Mouse (Mus musculus) left cerebral cortex, adult 11 months (tissue): ENCODE data around the gene Spint1.

Experiments
- DNase-seq: peaks from one replicate; pipeline ENCODE4 v3.0.0; 2022; ENCODE audit warnings: low spot score

The Spint1 gene

DNA sequence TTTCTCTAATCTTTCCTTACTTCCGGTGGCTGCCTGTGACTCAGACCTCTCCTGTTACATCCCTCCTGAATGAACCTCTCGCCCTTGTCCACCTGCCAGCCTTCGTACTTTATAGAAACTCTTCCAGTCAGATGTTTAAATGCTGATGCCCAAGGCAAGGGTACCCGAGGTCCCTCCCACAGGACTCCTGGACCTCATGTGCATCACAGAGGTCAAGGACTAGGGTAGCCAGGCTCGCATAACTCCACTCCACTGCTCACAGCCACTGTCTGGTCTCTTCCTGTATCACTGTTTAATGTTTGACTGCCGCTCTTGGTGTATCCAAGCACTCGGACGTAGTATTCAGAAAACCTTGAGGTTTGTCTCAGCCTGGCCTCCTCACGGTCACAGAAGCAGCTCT lies 5.4 kb downstream of the Spint1 start:
- no peak for DNase-seq

DNA sequence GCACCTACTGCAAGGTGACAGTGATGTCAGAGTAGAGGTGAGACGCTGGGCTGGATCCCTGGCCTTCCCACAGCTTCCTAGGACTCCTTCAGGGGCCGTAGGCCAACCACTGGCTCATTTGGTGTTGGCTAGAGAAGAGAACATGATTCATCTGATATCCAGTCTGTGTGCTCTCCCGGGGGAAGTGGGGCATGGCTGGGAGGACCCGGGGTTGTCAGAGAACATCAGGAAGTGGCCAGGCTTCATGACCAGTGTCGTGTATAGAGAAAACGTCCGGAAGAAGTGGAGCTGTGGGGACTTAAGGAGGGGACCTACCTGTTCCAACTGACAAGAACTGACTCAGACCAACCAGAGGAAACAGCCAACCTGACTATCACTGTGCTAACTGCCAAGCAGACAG lies 8.1 kb downstream of the Spint1 start:
- DNase-seq: no peak

DNA sequence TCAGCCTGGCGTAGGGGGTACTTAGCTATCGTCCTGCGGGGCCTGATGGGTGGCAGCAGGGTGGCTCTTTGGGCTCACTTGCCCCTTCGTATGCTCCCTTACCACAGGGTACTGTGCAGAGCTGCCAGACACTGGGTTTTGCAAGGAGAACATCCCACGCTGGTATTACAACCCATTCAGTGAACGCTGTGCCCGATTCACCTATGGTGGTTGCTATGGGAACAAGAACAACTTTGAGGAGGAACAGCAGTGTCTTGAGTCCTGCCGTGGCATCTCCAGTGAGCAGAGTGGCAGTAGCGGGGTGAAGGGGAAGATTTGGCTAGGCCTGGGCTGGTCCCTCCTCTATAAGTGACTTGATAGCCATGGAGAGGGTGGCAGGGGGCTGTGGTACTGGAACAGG lies 10.7 kb downstream of the Spint1 start:
- peak; percentile 34 for DNase-seq

DNA sequence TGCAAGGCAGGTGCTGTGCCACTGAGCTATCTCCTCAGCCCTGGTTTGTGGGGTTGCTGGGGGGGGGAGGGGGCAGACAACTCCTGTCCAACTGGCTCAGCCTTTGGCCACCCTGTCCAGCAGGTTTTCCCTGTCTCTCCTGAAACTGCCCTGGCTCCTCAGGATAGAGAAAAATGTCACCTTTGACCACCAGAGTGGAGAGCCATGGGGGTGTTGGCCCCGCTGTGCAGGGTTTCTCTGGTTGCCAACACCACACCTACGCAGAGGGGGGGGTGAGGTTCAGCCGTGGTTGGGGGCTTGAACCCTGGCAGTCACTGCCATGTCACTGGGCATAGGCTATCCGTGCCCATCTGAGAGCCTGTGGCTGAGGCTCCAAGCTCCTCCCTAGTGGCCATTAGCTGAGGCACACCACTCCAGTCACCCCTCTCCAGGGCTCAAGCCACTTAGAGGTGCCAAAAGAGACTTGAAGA lies 12.5 kb downstream of the Spint1 start:
- DNase-seq: no peak

DNA sequence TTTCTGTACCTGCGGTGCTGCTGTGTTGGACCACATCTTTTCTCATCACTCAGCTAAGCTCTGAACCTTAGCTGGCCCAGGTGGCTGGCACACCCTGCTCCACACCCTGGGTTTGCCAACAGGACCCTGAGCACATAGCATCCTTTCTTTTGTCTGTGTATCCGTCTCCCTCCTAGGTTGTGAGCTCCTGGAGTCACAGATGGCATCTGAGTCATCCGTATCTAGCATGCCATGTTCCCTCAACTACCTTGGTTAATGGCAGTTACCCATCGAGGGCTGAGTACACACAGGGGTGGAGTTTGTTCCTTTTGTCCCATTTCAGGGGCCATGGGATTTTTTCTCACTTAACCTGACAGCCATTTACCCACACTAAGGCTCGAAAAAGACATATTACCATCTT lies 13.2 kb downstream of the Spint1 start:
- no peak for DNase-seq

DNA sequence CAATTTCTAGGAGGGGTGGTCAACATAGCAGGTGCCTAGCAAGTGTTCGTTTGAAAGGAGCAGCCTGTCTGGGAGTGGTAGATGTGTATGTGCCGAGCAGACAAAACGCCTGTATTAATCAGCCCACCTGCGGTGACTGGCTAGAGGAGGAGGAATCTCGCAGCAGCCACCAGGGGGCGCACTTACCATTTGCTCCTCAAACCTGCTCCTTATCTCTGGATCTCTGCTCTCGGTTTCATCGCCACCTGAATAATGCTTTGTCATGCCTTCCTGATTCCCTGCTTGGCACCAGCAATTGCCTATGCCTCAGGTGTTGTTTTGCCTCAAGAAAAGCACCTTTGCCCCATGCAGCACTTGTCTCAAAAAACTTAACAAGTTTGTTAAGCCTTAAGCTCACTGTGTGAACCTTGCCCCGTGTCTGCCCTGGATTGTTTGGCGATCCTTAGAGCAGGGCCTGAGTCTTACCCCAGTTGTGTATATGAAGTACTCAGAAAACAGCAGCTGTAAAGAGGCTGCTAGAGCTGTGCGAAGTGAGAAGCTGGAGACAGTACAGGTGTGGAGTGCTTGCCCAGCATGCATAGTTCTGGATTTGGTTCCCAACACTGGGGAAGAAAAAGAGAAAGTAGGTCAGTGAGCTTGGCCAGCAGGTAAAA lies 13.8 kb downstream of the Spint1 start:
- peak; percentile 59 for DNase-seq

DNA sequence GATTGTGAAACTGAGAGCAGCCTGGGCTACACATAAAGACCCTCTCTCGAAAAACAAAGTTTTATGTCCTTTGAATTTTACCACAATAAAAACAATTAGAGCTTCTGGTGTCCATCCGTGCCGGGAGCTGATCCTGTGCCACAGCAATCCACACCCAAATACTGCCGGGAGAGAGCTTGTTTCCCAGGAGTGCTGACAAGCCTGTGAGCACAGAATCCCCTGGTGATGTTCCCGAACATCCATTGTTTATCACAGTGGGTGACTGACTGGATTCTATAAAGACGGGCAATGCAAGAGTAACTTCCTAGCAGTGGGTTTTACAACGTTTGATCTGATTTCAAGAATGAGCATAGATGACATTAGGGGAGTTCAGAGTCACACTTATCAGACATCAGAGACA lies 17.8 kb downstream of the Spint1 start:
- no peak for DNase-seq

DNA sequence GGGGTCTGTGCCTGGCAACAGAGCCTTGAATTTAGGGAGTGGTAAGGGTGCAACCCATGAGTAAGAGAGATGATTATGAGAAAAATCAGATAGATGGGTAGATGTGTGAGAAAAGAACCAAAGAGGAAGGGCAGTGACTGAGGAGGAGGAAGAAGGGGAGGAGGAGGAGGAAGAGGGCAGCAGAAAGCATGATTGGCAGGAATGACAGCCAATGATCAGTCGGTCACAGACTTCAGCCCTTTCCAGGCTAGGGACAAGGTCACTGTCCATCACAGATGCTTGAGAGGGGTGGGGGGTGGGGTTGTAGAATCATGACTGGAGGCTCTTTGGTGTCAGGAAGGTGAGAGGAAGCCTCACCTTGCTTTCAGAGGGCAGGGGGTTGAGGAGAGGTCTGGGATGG lies 23.4 kb downstream of the Spint1 start:
- no peak for DNase-seq

DNA sequence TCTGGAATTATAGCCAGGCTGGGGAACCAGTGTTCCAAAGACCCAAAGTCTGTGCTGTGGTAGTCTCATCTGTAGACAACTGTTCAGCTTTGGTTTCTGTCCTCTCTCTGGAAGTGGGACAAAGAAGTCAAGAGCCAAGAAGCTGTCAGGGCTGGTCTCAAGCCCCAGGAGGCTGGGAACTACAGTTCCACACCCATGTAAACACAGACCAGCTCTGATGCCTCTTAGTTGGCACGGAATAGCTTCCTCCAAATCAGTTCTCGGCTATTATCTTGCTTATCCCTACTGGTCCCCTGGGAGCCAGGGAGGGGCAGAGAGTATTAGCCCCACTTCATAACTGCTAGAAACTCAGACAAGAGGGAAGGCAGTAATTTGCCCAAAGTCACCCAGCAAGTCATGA lies 24.2 kb downstream of the Spint1 start:
- no peak for DNase-seq

DNA sequence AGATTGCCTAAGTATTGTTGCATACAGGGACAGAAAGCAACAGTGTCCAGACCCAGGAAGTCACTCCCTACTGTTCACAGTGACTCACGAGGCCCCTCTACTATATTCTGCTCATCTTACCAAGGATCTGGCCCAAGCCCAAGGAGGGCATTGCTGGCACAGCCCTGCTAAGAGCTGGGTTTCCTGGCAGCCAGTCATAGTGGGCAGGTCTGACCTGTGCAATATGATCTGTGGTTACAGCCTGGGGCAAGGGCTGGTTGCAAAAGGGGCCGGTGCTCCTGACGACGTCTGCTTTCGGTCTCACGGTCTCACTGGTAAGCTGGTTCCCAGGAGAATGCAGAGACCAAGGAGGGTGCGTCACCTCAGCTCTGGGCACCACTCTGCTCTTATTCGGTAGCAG lies 25.8 kb downstream of the Spint1 start:
- no peak for DNase-seq

DNA sequence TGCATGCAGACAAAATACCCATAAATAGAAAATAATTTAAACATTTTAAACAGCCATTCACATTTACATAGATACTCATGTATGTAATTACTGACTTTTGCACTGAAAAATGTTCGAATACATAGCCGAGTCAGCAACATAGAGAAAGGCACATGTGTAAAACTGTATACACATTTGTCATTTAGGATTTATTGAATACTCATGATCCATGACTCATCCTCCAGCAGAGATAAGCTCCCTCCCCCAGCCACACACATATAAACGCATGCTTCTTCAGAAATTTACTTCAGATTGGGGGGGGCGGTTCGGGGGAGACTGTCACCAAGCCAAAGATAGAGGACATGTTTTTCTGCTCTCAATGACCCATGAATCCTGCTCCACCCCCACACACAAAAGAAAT lies 26.7 kb downstream of the Spint1 start:
- DNase-seq: no peak

DNA sequence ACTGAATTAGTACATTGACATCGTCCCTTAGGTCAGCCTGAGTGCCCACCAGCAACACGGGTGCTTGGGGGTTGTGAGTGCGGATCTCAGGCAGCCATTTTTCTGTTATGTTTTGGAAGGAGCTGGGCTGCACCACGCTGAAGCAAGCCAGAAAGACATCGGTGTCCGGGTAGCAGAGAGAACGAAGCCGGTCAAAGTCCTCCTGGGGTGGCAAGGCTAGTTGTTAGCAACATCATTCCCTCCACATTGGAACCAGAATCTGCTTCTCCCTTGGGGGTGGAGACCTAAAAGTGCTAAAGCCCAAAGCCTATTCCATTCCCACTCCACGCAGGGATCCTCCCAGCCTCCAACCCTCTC lies 33.1 kb downstream of the Spint1 start:
- DNase-seq: no peak

DNA sequence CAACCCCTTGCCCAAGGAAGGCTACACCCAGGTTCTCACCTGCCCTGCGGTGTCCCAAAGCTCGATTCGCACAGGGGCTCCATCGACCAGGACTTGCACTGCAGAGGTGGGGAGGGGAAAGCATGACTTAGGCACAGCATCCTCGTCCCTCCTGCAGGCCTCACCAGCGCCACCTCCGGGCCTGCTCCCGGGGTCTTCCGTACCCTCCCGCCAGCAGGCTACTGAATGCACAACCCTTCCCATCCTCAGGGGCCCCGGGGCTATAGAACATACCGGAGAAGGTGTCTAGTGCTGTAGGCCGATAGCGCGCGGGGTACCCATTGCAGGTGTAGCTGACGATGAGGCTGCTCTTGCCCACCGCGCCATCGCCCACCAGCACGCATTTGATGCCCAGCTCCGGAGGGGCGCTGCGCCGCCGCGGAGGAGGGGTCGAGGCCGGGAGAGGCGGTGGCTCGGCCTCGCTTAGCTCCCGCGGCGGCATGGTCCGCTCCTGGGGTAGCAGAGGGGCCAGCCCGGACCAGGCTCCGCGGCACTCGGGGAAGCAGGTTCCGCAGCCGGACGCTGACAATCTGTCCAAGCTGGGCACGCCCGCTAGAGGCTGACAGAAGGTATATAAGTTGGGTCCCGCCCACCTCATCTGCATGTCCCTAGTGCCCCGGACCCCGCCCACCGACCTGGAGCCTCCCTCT lies 33.6 kb downstream of the Spint1 start, which contains the start of gene Rhov:
Gene Rhov, minus strand, starts transcription at position 630 of the 689 bp plus-strand sequence.
- DNase-seq: peak; percentile 47

DNA sequence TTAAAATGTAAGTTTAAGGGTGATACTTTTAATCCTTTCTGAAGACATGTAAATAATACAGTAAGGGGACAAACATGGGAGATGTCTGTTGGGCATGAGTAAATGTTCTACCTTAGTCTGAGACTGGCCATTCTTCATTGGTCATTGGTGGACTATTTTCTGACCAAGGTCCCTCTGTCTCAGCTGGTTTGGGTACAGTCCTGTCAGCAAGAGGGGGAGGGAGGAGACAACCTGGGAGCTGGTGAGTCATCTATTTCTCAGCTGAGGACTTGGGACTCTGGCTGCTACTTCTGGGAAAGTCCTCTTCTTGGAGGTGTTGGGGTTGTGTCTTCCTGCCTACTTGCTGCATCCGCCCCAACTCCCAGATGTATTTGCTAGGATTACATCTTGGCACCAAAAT lies 37.0 kb downstream of the Spint1 start:
- DNase-seq: no peak

DNA sequence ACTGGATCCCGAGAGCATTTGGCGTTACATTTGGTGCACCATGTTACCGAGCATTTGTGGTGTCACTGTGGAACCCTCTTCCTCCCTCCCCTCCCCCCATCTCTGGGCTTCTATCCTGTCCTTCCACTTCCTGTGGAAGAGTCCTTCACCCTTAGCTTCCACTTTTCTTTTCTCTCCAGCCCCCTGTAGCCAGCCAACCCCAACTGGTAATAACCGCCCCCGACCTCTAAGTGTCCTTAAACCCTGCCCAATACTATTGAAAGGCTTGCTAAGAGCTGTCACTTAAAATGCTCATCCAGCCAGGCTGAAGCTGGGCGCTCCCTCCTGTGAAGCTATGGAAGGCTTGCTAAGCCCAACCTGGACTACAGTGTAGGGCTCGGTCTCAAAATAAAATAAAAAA lies 39.8 kb downstream of the Spint1 start:
- no peak for DNase-seq

DNA sequence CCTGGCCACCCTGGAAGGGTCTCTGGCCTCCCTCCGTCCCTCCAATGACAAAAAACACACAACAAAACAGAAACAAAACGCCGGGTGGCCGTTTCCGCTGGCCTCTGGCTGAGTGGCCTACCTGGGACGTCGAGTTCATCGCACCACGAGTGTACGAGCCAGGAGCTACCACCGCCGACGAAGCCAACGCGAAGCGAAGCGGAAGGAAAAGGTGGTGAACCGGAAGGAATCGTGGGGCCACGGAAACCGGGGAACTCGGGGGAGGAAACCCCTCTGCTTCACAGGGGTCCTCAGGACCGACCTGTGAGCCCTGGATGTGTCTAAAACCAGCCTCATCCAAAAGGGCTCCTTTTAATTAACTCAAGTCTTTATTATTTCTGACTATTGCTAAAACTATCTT lies 40.6 kb downstream of the Spint1 start:
- no peak for DNase-seq

DNA sequence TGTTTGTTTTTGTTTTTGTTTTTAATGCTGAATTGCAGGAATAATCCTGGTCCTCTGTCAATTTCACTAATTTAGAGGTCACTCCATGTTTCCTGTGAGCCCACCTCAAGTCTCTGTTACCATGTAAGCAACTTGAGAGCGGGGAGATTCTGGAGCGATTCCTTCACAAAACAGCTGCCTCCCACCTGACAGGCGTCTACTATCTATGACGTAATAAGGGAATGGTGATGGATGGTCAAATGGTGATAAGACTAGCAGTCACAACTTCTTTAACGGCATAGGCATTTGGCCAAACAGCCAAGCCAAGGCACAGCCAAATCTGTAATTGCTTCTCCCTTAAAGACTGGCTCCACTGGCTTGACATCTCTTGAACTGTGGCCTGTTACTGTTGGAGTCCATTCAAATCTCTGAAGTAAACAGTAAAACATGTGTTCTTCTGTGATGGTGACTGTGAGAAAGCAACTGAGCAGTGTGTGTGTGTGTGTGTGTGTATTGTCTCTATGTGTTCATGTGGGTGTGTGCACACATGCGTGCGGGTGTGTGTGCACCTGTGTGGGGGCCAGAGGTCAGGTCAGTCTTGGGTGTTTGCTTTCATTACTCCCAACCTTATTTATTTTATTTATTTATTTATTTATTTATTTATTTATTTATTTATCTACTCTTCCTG lies 44.9 kb downstream of the Spint1 start:
- no peak for DNase-seq

DNA sequence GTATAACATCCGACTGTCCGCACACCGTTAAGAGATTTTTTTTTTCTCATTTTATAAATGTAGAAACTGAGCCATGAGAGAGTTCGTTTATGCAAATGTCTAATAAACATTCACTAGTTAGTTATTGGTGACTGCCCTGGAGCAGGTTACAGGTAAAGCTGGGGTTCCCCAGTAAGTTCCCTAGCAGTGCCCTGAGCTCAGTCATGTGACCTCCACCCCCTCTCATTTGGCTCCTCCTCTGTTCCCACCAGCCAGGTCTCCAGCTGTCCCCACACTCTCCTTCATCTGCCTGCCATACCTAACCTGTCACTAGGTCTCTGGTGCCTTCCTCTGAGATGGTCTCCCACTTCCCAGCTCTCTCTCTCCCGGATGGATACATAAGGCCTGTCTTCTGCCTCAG lies 50.2 kb downstream of the Spint1 start:
- DNase-seq: no peak

DNA sequence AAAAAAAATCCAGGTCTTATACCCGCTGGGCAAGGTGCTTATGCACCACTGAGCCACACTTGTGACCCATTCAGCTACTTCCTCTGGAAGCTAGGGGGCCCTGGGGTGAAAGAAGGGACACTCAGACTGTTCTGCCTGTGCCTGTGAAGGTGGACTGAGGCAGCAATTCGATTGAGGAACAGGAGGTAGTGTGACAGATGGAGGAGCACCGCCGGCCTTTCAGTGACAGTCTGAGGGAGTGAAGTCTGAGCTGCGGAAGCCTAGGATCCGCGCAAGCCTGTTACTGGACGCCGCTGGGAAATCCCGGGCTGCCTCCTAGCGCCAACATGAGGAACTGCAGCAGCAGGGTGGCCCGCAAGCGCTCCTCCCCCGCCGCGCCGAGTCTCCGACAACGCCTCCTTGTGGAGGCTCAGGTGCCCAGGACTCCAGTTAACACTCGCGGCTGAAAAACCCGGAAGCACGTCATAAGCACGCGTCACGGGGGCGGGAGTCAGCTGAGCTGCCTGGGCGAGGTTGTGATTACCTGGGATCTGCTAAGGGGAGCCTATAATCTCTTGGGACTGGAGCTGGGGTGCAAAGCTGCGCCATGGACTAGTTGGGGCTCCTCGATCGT lies 51.2 kb downstream of the Spint1 start, which contains the start of gene Vps18:
Gene Vps18, plus strand, starts transcription at position 471 of the 613 bp plus-strand sequence.
- DNase-seq: peak; percentile 96

DNA sequence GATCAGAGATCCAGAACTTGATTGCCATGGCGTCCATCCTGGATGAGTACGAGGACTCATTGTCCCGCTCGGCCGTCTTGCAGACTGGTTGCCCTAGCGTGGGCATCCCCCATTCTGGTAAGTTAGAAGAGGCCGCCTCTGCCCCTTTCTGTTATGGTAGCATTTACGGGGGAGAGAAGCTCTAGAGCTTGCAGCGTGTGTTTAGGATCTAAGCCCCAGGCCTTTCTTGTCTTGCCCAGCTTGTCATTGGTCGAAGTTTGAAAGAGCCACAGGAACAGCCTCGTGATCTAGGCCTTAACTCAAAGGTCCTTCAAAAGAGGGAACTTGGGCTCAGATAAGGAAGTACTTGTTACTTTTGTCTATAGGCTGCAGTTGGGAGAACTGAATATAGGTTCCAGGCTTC lies 51.9 kb downstream of the Spint1 start:
- no peak for DNase-seq

DNA sequence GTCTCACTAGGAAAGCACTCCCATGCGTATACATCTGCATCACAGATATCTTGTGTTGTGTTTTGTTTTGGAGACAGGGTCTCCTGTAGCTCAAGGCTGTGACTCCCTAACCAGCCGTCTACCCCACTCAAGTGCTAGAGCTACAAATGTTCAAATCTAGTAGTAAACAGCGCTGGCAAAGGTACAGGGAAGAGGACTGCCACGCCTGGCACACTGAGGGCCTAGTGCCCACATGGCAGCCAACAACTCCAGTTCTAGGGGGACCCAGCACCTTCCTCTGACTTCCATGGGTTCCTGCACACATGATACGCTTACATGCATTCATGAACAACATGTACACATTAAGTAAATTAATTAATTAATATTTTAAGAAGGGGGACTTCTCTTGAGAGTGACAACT lies 55.1 kb downstream of the Spint1 start:
- DNase-seq: no peak

DNA sequence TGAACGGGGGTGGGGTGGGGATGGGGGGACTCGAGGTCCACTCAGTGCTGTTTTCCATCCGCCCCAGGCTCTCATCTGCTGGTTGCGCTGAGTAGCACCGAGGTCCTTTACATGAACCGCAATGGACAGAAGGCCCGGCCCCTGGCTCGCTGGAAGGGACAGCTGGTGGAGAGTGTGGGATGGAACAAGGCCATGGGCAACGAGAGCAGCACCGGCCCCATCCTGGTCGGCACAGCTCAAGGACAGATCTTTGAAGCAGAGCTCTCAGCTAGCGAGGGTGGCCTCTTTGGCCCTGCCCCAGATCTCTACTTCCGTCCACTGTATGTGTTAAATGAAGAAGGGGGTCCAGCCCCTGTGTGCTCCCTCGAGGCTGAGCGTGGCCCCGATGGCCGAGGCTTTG lies 55.7 kb downstream of the Spint1 start:
- no peak for DNase-seq

DNA sequence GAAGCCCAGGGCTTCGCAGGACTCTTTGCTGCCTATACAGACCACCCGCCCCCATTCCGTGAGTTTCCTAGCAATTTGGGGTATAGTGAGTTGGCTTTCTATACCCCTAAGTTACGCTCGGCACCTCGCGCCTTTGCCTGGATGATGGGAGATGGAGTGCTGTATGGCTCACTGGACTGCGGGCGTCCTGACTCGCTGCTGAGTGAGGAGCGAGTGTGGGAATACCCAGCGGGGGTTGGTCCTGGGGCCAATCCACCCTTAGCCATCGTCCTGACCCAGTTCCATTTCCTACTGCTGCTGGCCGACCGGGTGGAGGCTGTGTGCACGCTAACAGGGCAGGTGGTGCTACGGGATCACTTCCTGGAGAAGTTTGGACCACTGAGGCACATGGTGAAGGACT lies 56.1 kb downstream of the Spint1 start:
- no peak for DNase-seq
